Mouse (Mus musculus): Measurements from ENCODE around the gene Cnppd1. TPM values are rescaled to one million over a fixed set of nuclear protein-coding genes. Genes with fewer than 3 reads are reported as not detected.

The Cnppd1 gene
- polyA plus RNA-seq (2014; fragmentation: Nextera tagmentation; extraction: Ambion mirVana), result 41.6 and 41.7 TPM in 2 replicates

GRCm38 (mm10) chr1:75142301-75143261 lies at the start of gene Cnppd1, which contains the start of gene Retreg2:
Cnppd1 (minus strand) TSS chr1:75142711.
Retreg2 (plus strand) TSS chr1:75142778.
- Histone ChIP-seq H3K9me3 (ENCODE audit: control insufficient read depth, low read length) (no peaks in the 10 kb centered on the region), H3K9ac (ENCODE audit: low read length) (peak within 1 kb of the TSS; percentile 83), H3K4me2 (ENCODE audit: low read length) (peak within 1 kb of the TSS; percentile 82), H3K36me3 (ENCODE audit: control insufficient read depth, insufficient read depth, low read length) (peaks cover 58% of the 10 kb centered on the region), H3K27ac (ENCODE audit: low read depth) (peak within 1 kb of the TSS; percentile 88), H3K4me1 (replicated peaks; ENCODE audit: control insufficient read depth, insufficient read depth, low read length) (peaks cover 18% of the 10 kb centered on the region; the same call in 1 of the 2 replicates), H3K4me3 (ENCODE audit: low read depth, low read length) (peak within 1 kb of the TSS; percentile 84), H3K27me3 (replicated peaks; ENCODE audit: control insufficient read depth, insufficient read depth, low read length) (no peaks in the 10 kb centered on the region)
- DNase-seq (ENCODE audit: low spot score), result peak; percentile 98
- ATAC-seq (replicated peaks; ENCODE audit: low FRiP score, low TSS enrichment, low read depth), result peak; percentile 91
- under 1% methylated on average over 85 of the region's 91 CpGs for WGBS

GRCm38 (mm10) chr1:75191622-75192402 lies 49.3 kb upstream of the Cnppd1 start, which contains the start of the genes Ankzf1 and Atg9a:
Ankzf1 (plus strand) TSS chr1:75192151.
Atg9a (minus strand) TSS chr1:75192196.
- Histone ChIP-seq H3K36me3 (ENCODE audit: control insufficient read depth, insufficient read depth, low read length) (peaks cover 35% of the 10 kb centered on the region), H3K9me3 (ENCODE audit: control insufficient read depth, low read length) (no peaks in the 10 kb centered on the region), H3K4me1 (replicated peaks; ENCODE audit: control insufficient read depth, insufficient read depth, low read length) (peaks cover 16% of the 10 kb centered on the region), H3K9ac (ENCODE audit: low read length) (peak within 1 kb of the TSS; percentile 81), H3K4me2 (ENCODE audit: low read length) (peak within 1 kb of the TSS; percentile 89), H3K4me3 (ENCODE audit: low read depth, low read length) (peak within 1 kb of the TSS; percentile 90), H3K27me3 (replicated peaks; ENCODE audit: control insufficient read depth, insufficient read depth, low read length) (no peaks in the 10 kb centered on the region), H3K27ac (ENCODE audit: low read depth) (peak within 1 kb of the TSS; percentile 90)
- DNase-seq (ENCODE audit: low spot score), result peak; percentile 95
- WGBS, result under 1% methylated on average over 56 of the region's 56 CpGs
- peak; percentile 98 for ATAC-seq (replicated peaks; ENCODE audit: low FRiP score, low TSS enrichment, low read depth)

GRCm38 (mm10) chr1:75191258-75191621 lies 48.7 kb upstream of the Cnppd1 start:
- peak overlapping the region; percentile 89 for H3K4me2 ChIP-seq (ENCODE audit: low read length)

GRCm38 (mm10) chr1:75190577-75190976 lies 48.1 kb upstream of the Cnppd1 start:
- H3K27ac ChIP-seq (ENCODE audit: low read depth), result no peak overlapping the region
- no peak overlapping the region for H3K4me2 ChIP-seq (ENCODE audit: low read length)
- H3K4me3 ChIP-seq (ENCODE audit: low read depth, low read length), result no peak overlapping the region
- no peaks in the 10 kb centered on the region for H3K27me3 ChIP-seq (replicated peaks; ENCODE audit: control insufficient read depth, insufficient read depth, low read length)
- peaks cover 16% of the 10 kb centered on the region for H3K4me1 ChIP-seq (replicated peaks; ENCODE audit: control insufficient read depth, insufficient read depth, low read length)
- 36% methylated on average over 2 of the region's 2 CpGs for WGBS
- ATAC-seq (replicated peaks; ENCODE audit: low FRiP score, low TSS enrichment, low read depth) (no peak), DNase-seq (ENCODE audit: low spot score) (no peak)
- no peaks in the 10 kb centered on the region for H3K9me3 ChIP-seq (ENCODE audit: control insufficient read depth, low read length)
- H3K9ac ChIP-seq (ENCODE audit: low read length), result no peak overlapping the region
- peaks cover 35% of the 10 kb centered on the region for H3K36me3 ChIP-seq (ENCODE audit: control insufficient read depth, insufficient read depth, low read length)

More at GRCm38 (mm10) chr1:75191258-75191621, 48.7 kb upstream of the Cnppd1 start:
- peak overlapping the region; percentile 90 for H3K4me3 ChIP-seq (ENCODE audit: low read depth, low read length)
- H3K27ac ChIP-seq (ENCODE audit: low read depth), result peak overlapping the region; percentile 24; the same call in 1 of the 2 replicates
- H3K36me3 ChIP-seq (ENCODE audit: control insufficient read depth, insufficient read depth, low read length), result peaks cover 35% of the 10 kb centered on the region
- no peak for ATAC-seq (replicated peaks; ENCODE audit: low FRiP score, low TSS enrichment, low read depth)
- H3K9me3 ChIP-seq (ENCODE audit: control insufficient read depth, low read length), result no peaks in the 10 kb centered on the region
- DNase-seq (ENCODE audit: low spot score), result no peak
- peak overlapping the region; percentile 76 for H3K9ac ChIP-seq (ENCODE audit: low read length)
- 44% methylated on average over 5 of the region's 5 CpGs for WGBS
- H3K4me1 ChIP-seq (replicated peaks; ENCODE audit: control insufficient read depth, insufficient read depth, low read length), result peaks cover 16% of the 10 kb centered on the region
- no peaks in the 10 kb centered on the region for H3K27me3 ChIP-seq (replicated peaks; ENCODE audit: control insufficient read depth, insufficient read depth, low read length)

- Histone ChIP-seq H3K27me3 (replicated peaks; ENCODE audit: control insufficient read depth, insufficient read depth, low read length) (no peaks in the 10 kb centered on the region), H3K9me3 (ENCODE audit: control insufficient read depth, low read length) (no peaks in the 10 kb centered on the region), H3K4me3 (ENCODE audit: low read depth, low read length) (no peak overlapping the region), H3K4me2 (ENCODE audit: low read length) (no peak overlapping the region), H3K4me1 (replicated peaks; ENCODE audit: control insufficient read depth, insufficient read depth, low read length) (peaks cover 11% of the 10 kb centered on the region), H3K9ac (ENCODE audit: low read length) (no peak overlapping the region), H3K36me3 (ENCODE audit: control insufficient read depth, insufficient read depth, low read length) (peaks cover 47% of the 10 kb centered on the region), H3K27ac (ENCODE audit: low read depth) (no peak overlapping the region)
- ATAC-seq (replicated peaks; ENCODE audit: low FRiP score, low TSS enrichment, low read depth) (no peak), DNase-seq (ENCODE audit: low spot score) (no peak)
- WGBS, result 91% methylated on average over 2 of the region's 2 CpGs
Observed at GRCm38 (mm10) chr1:75187914-75188483, 45.5 kb upstream of the Cnppd1 start.

- Histone ChIP-seq H3K4me2 (ENCODE audit: low read length) (no peak overlapping the region), H3K27ac (ENCODE audit: low read depth) (no peak overlapping the region), H3K9ac (ENCODE audit: low read length) (no peak overlapping the region), H3K27me3 (replicated peaks; ENCODE audit: control insufficient read depth, insufficient read depth, low read length) (no peaks in the 10 kb centered on the region), H3K4me3 (ENCODE audit: low read depth, low read length) (no peak overlapping the region), H3K36me3 (ENCODE audit: control insufficient read depth, insufficient read depth, low read length) (peaks cover 56% of the 10 kb centered on the region), H3K4me1 (replicated peaks; ENCODE audit: control insufficient read depth, insufficient read depth, low read length) (peaks cover 9% of the 10 kb centered on the region), H3K9me3 (ENCODE audit: control insufficient read depth, low read length) (no peaks in the 10 kb centered on the region)
- ATAC-seq (replicated peaks; ENCODE audit: low FRiP score, low TSS enrichment, low read depth) (no peak), DNase-seq (ENCODE audit: low spot score) (no peak)
Observed at GRCm38 (mm10) chr1:75187126-75187525, 44.6 kb upstream of the Cnppd1 start.

GRCm38 (mm10) chr1:75185495-75185894 lies 43.0 kb upstream of the Cnppd1 start:
- peaks cover 56% of the 10 kb centered on the region for H3K36me3 ChIP-seq (ENCODE audit: control insufficient read depth, insufficient read depth, low read length)

GRCm38 (mm10) chr1:75182160-75182559 lies 39.6 kb upstream of the Cnppd1 start:
- DNase-seq (ENCODE audit: low spot score) (no peak), ATAC-seq (replicated peaks; ENCODE audit: low FRiP score, low TSS enrichment, low read depth) (no peak)
- H3K4me3 ChIP-seq (ENCODE audit: low read depth, low read length), result no peak overlapping the region
- no peak overlapping the region for H3K4me2 ChIP-seq (ENCODE audit: low read length)
- peaks cover 51% of the 10 kb centered on the region for H3K36me3 ChIP-seq (ENCODE audit: control insufficient read depth, insufficient read depth, low read length)
- H3K4me1 ChIP-seq (replicated peaks; ENCODE audit: control insufficient read depth, insufficient read depth, low read length), result peaks cover 5% of the 10 kb centered on the region; the same call in 1 of the 2 replicates
- H3K27ac ChIP-seq (ENCODE audit: low read depth), result no peak overlapping the region
- 81% methylated on average over 4 of the region's 4 CpGs for WGBS
- H3K9me3 ChIP-seq (ENCODE audit: control insufficient read depth, low read length), result no peaks in the 10 kb centered on the region
- no peak overlapping the region for H3K9ac ChIP-seq (ENCODE audit: low read length)
- no peaks in the 10 kb centered on the region for H3K27me3 ChIP-seq (replicated peaks; ENCODE audit: control insufficient read depth, insufficient read depth, low read length)

More at GRCm38 (mm10) chr1:75185495-75185894, 43.0 kb upstream of the Cnppd1 start:
- H3K27ac ChIP-seq (ENCODE audit: low read depth), result no peak overlapping the region
- WGBS, result 90% methylated on average over 11 of the region's 11 CpGs
- H3K27me3 ChIP-seq (replicated peaks; ENCODE audit: control insufficient read depth, insufficient read depth, low read length), result no peaks in the 10 kb centered on the region
- H3K4me1 ChIP-seq (replicated peaks; ENCODE audit: control insufficient read depth, insufficient read depth, low read length), result peaks cover 4% of the 10 kb centered on the region
- H3K9me3 ChIP-seq (ENCODE audit: control insufficient read depth, low read length), result no peaks in the 10 kb centered on the region
- no peak overlapping the region for H3K9ac ChIP-seq (ENCODE audit: low read length)
- ATAC-seq (replicated peaks; ENCODE audit: low FRiP score, low TSS enrichment, low read depth), result no peak
- H3K4me3 ChIP-seq (ENCODE audit: low read depth, low read length), result no peak overlapping the region
- DNase-seq (ENCODE audit: low spot score), result no peak
- H3K4me2 ChIP-seq (ENCODE audit: low read length), result no peak overlapping the region
